Mouse (Mus musculus) gastrocnemius, postnatal 36 days (tissue): ENCODE measurements around the gene Myo1c. TPM values are rescaled to one million over a fixed set of nuclear protein-coding genes. Genes with fewer than 3 reads are reported as not detected.

Experiments used
- DNase-seq, 2 experiments: peaks; one replicate each; pipeline ENCODE4 v3.0.0; 2022
- intact Hi-C: fragments of 180-260 bp; cut with DNase I; formaldehyde crosslinking; loops from one replicate; pipeline ENCODE4 v1.15.1; 2025
- total RNA-seq, 2 experiments: library from RNA; stranded (reverse); gene quantifications; 2 replicates each; pipeline ENCODE4 v1.2.3; 2021

Myo1c gene
- total RNA-seq, 2 experiments from 2014 or later = 37.4 to 41.5 TPM

GRCm38 (mm10) chr11:75660941-75661800 is 10.9 kb downstream of the Myo1c start:
- intact Hi-C loops = no loop called here
- no peak for DNase-seq

- intact Hi-C loops = no loop called here
- DNase-seq = no peak
These were observed 11.8 kb downstream of the Myo1c start for GRCm38 (mm10) chr11:75662131-75662530.

- intact Hi-C loops = no loop called here
- no peak for DNase-seq
These were observed 16.0 kb downstream of the Myo1c start for GRCm38 (mm10) chr11:75666296-75666695.

GRCm38 (mm10) chr11:75668621-75669020 is 18.3 kb downstream of the Myo1c start:
- no peak for DNase-seq
- intact Hi-C loops = no loop called here

- no peak for DNase-seq
- intact Hi-C loops = no loop called here
These were observed 19.0 kb downstream of the Myo1c start for GRCm38 (mm10) chr11:75669176-75669852.

- intact Hi-C loops = no loop called here
- DNase-seq = no peak
These were observed 19.5 kb downstream of the Myo1c start for GRCm38 (mm10) chr11:75669853-75670200.

GRCm38 (mm10) chr11:75671426-75672180 is 21.3 kb downstream of the Myo1c start:
- intact Hi-C loops = no loop called here
- DNase-seq = no peak

GRCm38 (mm10) chr11:75673411-75673810 is 23.1 kb downstream of the Myo1c start:
- no peak for DNase-seq
- intact Hi-C loops = no loop called here

- DNase-seq = no peak
- intact Hi-C loops = no loop called here
These were observed 24.6 kb downstream of the Myo1c start for GRCm38 (mm10) chr11:75674875-75675274.

- intact Hi-C loops = no loop called here
- no peak for DNase-seq
These were observed 27.8 kb downstream of the Myo1c start for GRCm38 (mm10) chr11:75677881-75678746.

- peak; percentile 96 to 99 for DNase-seq
- intact Hi-C loops = no loop called here
These were observed 28.6 kb downstream of the Myo1c start, which contains the start of gene Crk for GRCm38 (mm10) chr11:75678747-75679438. Gene Crk (plus strand): TSS chr11:75679259.

- peak; percentile 45 to 66 for DNase-seq
- intact Hi-C loops = no loop called here
These were observed 29.3 kb downstream of the Myo1c start for GRCm38 (mm10) chr11:75679439-75680171.

GRCm38 (mm10) chr11:75684462-75684861 is 34.2 kb downstream of the Myo1c start:
- intact Hi-C loops = no loop called here
- DNase-seq = no peak

GRCm38 (mm10) chr11:75684956-75685355 is 34.7 kb downstream of the Myo1c start:
- DNase-seq = peak in 1 of 2 experiments; percentile 35
- intact Hi-C loops = no loop called here

GRCm38 (mm10) chr11:75687343-75687993 is 37.2 kb downstream of the Myo1c start:
- no peak for DNase-seq
- intact Hi-C loops = no loop called here

- intact Hi-C loops = no loop called here
- no peak for DNase-seq
These were observed 37.8 kb downstream of the Myo1c start for GRCm38 (mm10) chr11:75688132-75688531.

GRCm38 (mm10) chr11:75689977-75690376 is 39.7 kb downstream of the Myo1c start:
- DNase-seq = no peak
- intact Hi-C loops = no loop called here

- intact Hi-C loops = no loop called here
- DNase-seq = no peak
These were observed 40.7 kb downstream of the Myo1c start for GRCm38 (mm10) chr11:75691047-75691446.
